Mouse (Mus musculus) forebrain, embryonic 12.5 days (tissue): ENCODE measurements around the gene Rras. TPM values are rescaled to one million over a fixed set of nuclear protein-coding genes. Genes with fewer than 3 reads are reported as not detected.

Source experiments
- ATAC-seq: fragments of 200-750 bp; cut with Nextera tagmentation; 2 replicates; pipeline ENCODE4 v1.8.0; 2017; ENCODE audit warnings: moderate TSS enrichment; ENCODE audit not compliant: low FRiP score
- H3K27ac ChIP-seq: fragments of 300-500 bp; sonication (generic); 2 replicates; pipeline ENCODE4 v1.5.1; 2016; ENCODE audit warnings: mild to moderate bottlenecking
- H3K27me3 ChIP-seq: fragments of 300-500 bp; sonication (generic); 2 replicates; pipeline ENCODE4 v1.6.1; 2016; ENCODE audit warnings: mild to moderate bottlenecking
- H3K36me3 ChIP-seq: fragments of 300-500 bp; sonication (generic); replicated peaks from 2 replicates; pipeline ENCODE4 v1.6.1; 2016; ENCODE audit warnings: mild to moderate bottlenecking
- H3K4me1 ChIP-seq: fragments of 300-500 bp; sonication (generic); 2 replicates; pipeline ENCODE4 v1.6.1; 2016
- H3K4me2 ChIP-seq: fragments of 300-500 bp; sonication (generic); 2 replicates; pipeline ENCODE4 v1.6.1; 2016; ENCODE audit warnings: mild to moderate bottlenecking, moderate library complexity
- H3K4me3 ChIP-seq: fragments of 300-500 bp; sonication (generic); replicated peaks from 2 replicates; pipeline ENCODE4 v1.5.1; 2016; ENCODE audit warnings: mild to moderate bottlenecking
- H3K9ac ChIP-seq: fragments of 300-500 bp; sonication (generic); 2 replicates; pipeline ENCODE4 v1.6.1; 2016; ENCODE audit warnings: mild to moderate bottlenecking
- H3K9me3 ChIP-seq: fragments of 300-500 bp; sonication (generic); 2 replicates; pipeline ENCODE4 v1.6.1; 2016
- WGBS: fragments of 180-500 bp; shearing (Covaris S2); methylation state at CpG from one replicate; pipeline ENCODE4 v1.1.7; 2016; 5-methylcytosine and 5-hydroxymethylcytosine counted together
- polyA plus RNA-seq: library from polyadenylated mRNA; unstranded; fragments of >200 nt; fragmentation: Nextera tagmentation; extraction: Ambion mirVana; gene quantifications from 2 replicates; pipeline ENCODE4 v1.2.1, GENCODE M21; 2016

The Rras gene
- polyA plus RNA-seq, 1 experiment from 2014 or later = 13.8 TPM

GRCm38 (mm10) chr7:45036702-45037101 lies 18.9 kb downstream of the Rras start:
- H3K4me1 ChIP-seq = no peaks in the 10 kb centered on the region
- H3K9me3 ChIP-seq = no peaks in the 10 kb centered on the region
- ATAC-seq = no peak; the same call in 1 of the 2 replicates
- no peak overlapping the region for H3K4me3 ChIP-seq
- 89% methylated on average over 11 of the region's 11 CpGs for WGBS
- no peak overlapping the region for H3K27ac ChIP-seq
- H3K27me3 ChIP-seq = no peaks in the 10 kb centered on the region
- H3K4me2 ChIP-seq = no peak overlapping the region
- H3K36me3 ChIP-seq = peaks cover 99% of the 10 kb centered on the region
- no peak overlapping the region for H3K9ac ChIP-seq

GRCm38 (mm10) chr7:45037720-45038361 lies 20.1 kb downstream of the Rras start:
- H3K27ac ChIP-seq = no peak overlapping the region
- ATAC-seq = peak; percentile 36; the same call in 1 of the 2 replicates
- WGBS = 71% methylated on average over 7 of the region's 7 CpGs

GRCm38 (mm10) chr7:45038411-45038810 lies 20.6 kb downstream of the Rras start:
- Histone ChIP-seq H3K4me1 (no peaks in the 10 kb centered on the region), H3K27me3 (no peaks in the 10 kb centered on the region), H3K36me3 (peaks cover 99% of the 10 kb centered on the region), H3K9me3 (no peaks in the 10 kb centered on the region), H3K9ac (no peak overlapping the region), H3K4me2 (no peak overlapping the region), H3K4me3 (no peak overlapping the region), H3K27ac (no peak overlapping the region)
- 92% methylated on average over 9 of the region's 9 CpGs for WGBS
- no peak for ATAC-seq

More at GRCm38 (mm10) chr7:45037720-45038361, 20.1 kb downstream of the Rras start:
- Histone ChIP-seq H3K4me3 (no peak overlapping the region), H3K36me3 (peaks cover 99% of the 10 kb centered on the region), H3K4me2 (no peak overlapping the region), H3K9me3 (no peaks in the 10 kb centered on the region), H3K4me1 (no peaks in the 10 kb centered on the region), H3K9ac (no peak overlapping the region), H3K27me3 (no peaks in the 10 kb centered on the region)

- H3K36me3 ChIP-seq = peaks cover 99% of the 10 kb centered on the region
- WGBS = 93% methylated on average over 9 of the region's 9 CpGs
- no peak for ATAC-seq
- H3K4me3 ChIP-seq = no peak overlapping the region
- H3K9me3 ChIP-seq = no peaks in the 10 kb centered on the region
- H3K27ac ChIP-seq = 0 out of 2 replicates have a peak overlapping the region, but pooled peaks have one; percentile 5
- no peak overlapping the region for H3K4me2 ChIP-seq
- no peak overlapping the region for H3K9ac ChIP-seq
- no peaks in the 10 kb centered on the region for H3K4me1 ChIP-seq
- H3K27me3 ChIP-seq = no peaks in the 10 kb centered on the region
Measured at GRCm38 (mm10) chr7:45040851-45041250, 23.1 kb downstream of the Rras start.

- Histone ChIP-seq H3K4me1 (0 out of 2 replicates have a peak, but pooled peaks cover 2% of the 10 kb centered on the region), H3K36me3 (peaks cover 99% of the 10 kb centered on the region), H3K4me2 (no peak overlapping the region), H3K9ac (no peak overlapping the region), H3K27me3 (no peaks in the 10 kb centered on the region), H3K9me3 (no peaks in the 10 kb centered on the region), H3K27ac (no peak overlapping the region), H3K4me3 (no peak overlapping the region)
- WGBS = 96% methylated on average over 14 of the region's 14 CpGs
- no peak for ATAC-seq
Measured at GRCm38 (mm10) chr7:45043307-45043706, 25.5 kb downstream of the Rras start.

- no peak for ATAC-seq
- H3K27ac ChIP-seq = no peak overlapping the region
- no peak overlapping the region for H3K4me2 ChIP-seq
- no peaks in the 10 kb centered on the region for H3K9me3 ChIP-seq
- no peak overlapping the region for H3K9ac ChIP-seq
- H3K4me1 ChIP-seq = peaks cover 9% of the 10 kb centered on the region
- H3K4me3 ChIP-seq = no peak overlapping the region
- H3K27me3 ChIP-seq = no peaks in the 10 kb centered on the region
- H3K36me3 ChIP-seq = peaks cover 99% of the 10 kb centered on the region
- 94% methylated on average over 22 of the region's 22 CpGs for WGBS
Measured at GRCm38 (mm10) chr7:45045741-45046140, 28.0 kb downstream of the Rras start.

GRCm38 (mm10) chr7:45046853-45047350 lies 29.1 kb downstream of the Rras start:
- WGBS = 97% methylated on average over 26 of the region's 26 CpGs
- peaks cover 21% of the 10 kb centered on the region for H3K4me1 ChIP-seq
- H3K36me3 ChIP-seq = peaks cover 87% of the 10 kb centered on the region
- no peak for ATAC-seq
- H3K27me3 ChIP-seq = no peaks in the 10 kb centered on the region
- no peak overlapping the region for H3K9ac ChIP-seq
- no peaks in the 10 kb centered on the region for H3K9me3 ChIP-seq
- no peak overlapping the region for H3K4me2 ChIP-seq
- no peak overlapping the region for H3K27ac ChIP-seq
- H3K4me3 ChIP-seq = no peak overlapping the region

GRCm38 (mm10) chr7:45047491-45047890 lies 29.7 kb downstream of the Rras start:
- ATAC-seq = no peak
- H3K4me1 ChIP-seq = peaks cover 22% of the 10 kb centered on the region
- no peak overlapping the region for H3K9ac ChIP-seq
- no peaks in the 10 kb centered on the region for H3K9me3 ChIP-seq
- H3K4me3 ChIP-seq = no peak overlapping the region
- H3K27me3 ChIP-seq = no peaks in the 10 kb centered on the region
- no peak overlapping the region for H3K4me2 ChIP-seq
- H3K27ac ChIP-seq = no peak overlapping the region
- 98% methylated on average over 14 of the region's 14 CpGs for WGBS
- peaks cover 81% of the 10 kb centered on the region for H3K36me3 ChIP-seq

- Histone ChIP-seq H3K4me2 (no peak overlapping the region), H3K4me3 (no peak overlapping the region), H3K9ac (no peak overlapping the region), H3K9me3 (no peaks in the 10 kb centered on the region), H3K27ac (no peak overlapping the region), H3K4me1 (peaks cover 22% of the 10 kb centered on the region), H3K36me3 (peaks cover 74% of the 10 kb centered on the region), H3K27me3 (no peaks in the 10 kb centered on the region)
- 93% methylated on average over 38 of the region's 38 CpGs for WGBS
- ATAC-seq = no peak
Measured at GRCm38 (mm10) chr7:45048001-45048890, 30.5 kb downstream of the Rras start.

- Histone ChIP-seq H3K4me1 (peaks cover 27% of the 10 kb centered on the region), H3K27ac (no peak overlapping the region), H3K4me3 (no peak overlapping the region), H3K9me3 (no peaks in the 10 kb centered on the region), H3K4me2 (no peak overlapping the region), H3K36me3 (peaks cover 65% of the 10 kb centered on the region), H3K27me3 (no peaks in the 10 kb centered on the region), H3K9ac (no peak overlapping the region)
- WGBS = 96% methylated on average over 23 of the region's 23 CpGs
- ATAC-seq = no peak
Measured at GRCm38 (mm10) chr7:45048923-45049657, 31.3 kb downstream of the Rras start.

- peak overlapping the region; percentile 100 for H3K27ac ChIP-seq
- peak; percentile 59 for ATAC-seq
- no peaks in the 10 kb centered on the region for H3K27me3 ChIP-seq
- peaks cover 32% of the 10 kb centered on the region for H3K4me1 ChIP-seq
- peak overlapping the region; percentile 94 for H3K9ac ChIP-seq
- H3K4me3 ChIP-seq = peak overlapping the region; percentile 90
- peak overlapping the region; percentile 85 for H3K4me2 ChIP-seq
- no peaks in the 10 kb centered on the region for H3K9me3 ChIP-seq
- 2% methylated on average over 16 of the region's 16 CpGs for WGBS
- H3K36me3 ChIP-seq = peaks cover 46% of the 10 kb centered on the region
Measured at GRCm38 (mm10) chr7:45050945-45051600, 33.3 kb downstream of the Rras start.
